Mouse (Mus musculus) ES-E14 (cell line): ENCODE measurements around the gene Zfp60.

ENCODE experiments used
- HCFC1 ChIP-seq: IDR thresholded peaks from 2 replicates; pipeline ENCODE4 v1.6.1; 2012; ENCODE audit warnings: low read length, inconsistent platforms, borderline replicate concordance; ENCODE audit not compliant: insufficient read depth
- MAFK ChIP-seq: IDR thresholded peaks from 2 replicates; pipeline ENCODE4 v1.6.1; 2014; ENCODE audit warnings: mild to moderate bottlenecking, low read depth, low read length, inconsistent platforms; ENCODE audit not compliant: insufficient read depth

DNA sequence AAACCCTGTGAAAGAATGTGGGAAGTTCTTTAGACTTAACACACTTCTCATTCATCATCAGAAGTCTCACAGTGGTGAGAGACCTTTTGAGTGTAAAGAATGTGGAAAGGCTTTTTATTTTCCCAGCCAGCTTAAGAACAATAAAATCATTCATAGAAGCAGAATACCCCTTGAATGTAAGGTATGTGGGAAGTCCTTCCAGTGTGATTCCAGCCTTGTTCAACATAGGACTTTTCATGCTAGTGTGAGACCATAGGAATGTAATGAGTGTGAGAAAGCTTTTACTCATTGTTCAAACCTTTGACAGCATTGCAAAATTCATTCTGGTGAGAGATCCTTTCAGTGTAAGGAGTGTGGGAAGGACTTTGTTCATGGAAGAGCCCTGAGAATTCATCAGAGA lies 63.4 kb downstream of the Zfp60 start:
- TF ChIP-seq MAFK: no peak
- no peak for TF ChIP-seq HCFC1
